Mouse (Mus musculus) c-Kit-positive CD71-positive TER-119-positive erythroid progenitor cells, embryonic 14.5 days (primary cell): ENCODE data around the gene Camsap2.

ENCODE experiments used
- DNase-seq: peaks from one replicate; pipeline ENCODE4 v3.0.0-alpha.2; 2013; ENCODE audit warnings: low spot score

The Camsap2 gene

GRCm38 (mm10) chr1:136344281-136344680 is 1.6 kb downstream of the Camsap2 start:
- DNase-seq, result no peak

- DNase-seq, result no peak
These were observed 2.2 kb downstream of the Camsap2 start for GRCm38 (mm10) chr1:136343727-136344126.

GRCm38 (mm10) chr1:136340541-136340940 is 5.4 kb downstream of the Camsap2 start:
- DNase-seq, result no peak

GRCm38 (mm10) chr1:136334743-136335142 is 11.2 kb downstream of the Camsap2 start:
- no peak for DNase-seq

GRCm38 (mm10) chr1:136333512-136333911 is 12.4 kb downstream of the Camsap2 start:
- DNase-seq, result no peak

- DNase-seq, result no peak
These were observed 12.8 kb downstream of the Camsap2 start for GRCm38 (mm10) chr1:136333071-136333470.

GRCm38 (mm10) chr1:136331836-136332235 is 14.1 kb downstream of the Camsap2 start:
- DNase-seq, result no peak

GRCm38 (mm10) chr1:136329426-136329825 is 16.5 kb downstream of the Camsap2 start:
- DNase-seq, result no peak

- no peak for DNase-seq
These were observed 17.3 kb downstream of the Camsap2 start for GRCm38 (mm10) chr1:136328640-136329039.

GRCm38 (mm10) chr1:136327638-136328037 is 18.3 kb downstream of the Camsap2 start:
- DNase-seq, result no peak

- no peak for DNase-seq
These were observed 20.0 kb downstream of the Camsap2 start for GRCm38 (mm10) chr1:136325933-136326332.

- no peak for DNase-seq
These were observed 23.6 kb downstream of the Camsap2 start for GRCm38 (mm10) chr1:136322331-136322730.

GRCm38 (mm10) chr1:136316317-136316716 is 29.6 kb downstream of the Camsap2 start:
- DNase-seq, result peak; percentile 20

- no peak for DNase-seq
These were observed 36.7 kb downstream of the Camsap2 start for GRCm38 (mm10) chr1:136309193-136309592.

GRCm38 (mm10) chr1:136306424-136306823 is 39.5 kb downstream of the Camsap2 start:
- peak; percentile 20 for DNase-seq

GRCm38 (mm10) chr1:136293961-136294360 is 51.9 kb downstream of the Camsap2 start:
- no peak for DNase-seq

GRCm38 (mm10) chr1:136289803-136290202 is 56.1 kb downstream of the Camsap2 start:
- DNase-seq, result no peak

- no peak for DNase-seq
These were observed 68.5 kb downstream of the Camsap2 start for GRCm38 (mm10) chr1:136277366-136277765.

- DNase-seq, result no peak
These were observed 77.7 kb downstream of the Camsap2 start for GRCm38 (mm10) chr1:136268224-136268623.

- DNase-seq, result no peak
These were observed 79.8 kb downstream of the Camsap2 start for GRCm38 (mm10) chr1:136266127-136266526.

- DNase-seq, result no peak
These were observed 82.5 kb downstream of the Camsap2 start for GRCm38 (mm10) chr1:136263355-136263754.

GRCm38 (mm10) chr1:136260635-136261238 is 85.2 kb downstream of the Camsap2 start, which contains the start of gene Gpr25:
Gene Gpr25 (minus strand): TSS chr1:136260873.
- DNase-seq, result no peak

GRCm38 (mm10) chr1:136259893-136260634 is 85.8 kb downstream of the Camsap2 start:
- DNase-seq, result no peak

- no peak for DNase-seq
These were observed 86.4 kb downstream of the Camsap2 start for GRCm38 (mm10) chr1:136259543-136259892.
